23 mouse cellular contexts compared by ENCODE assay signal in the genomic region with DNA sequence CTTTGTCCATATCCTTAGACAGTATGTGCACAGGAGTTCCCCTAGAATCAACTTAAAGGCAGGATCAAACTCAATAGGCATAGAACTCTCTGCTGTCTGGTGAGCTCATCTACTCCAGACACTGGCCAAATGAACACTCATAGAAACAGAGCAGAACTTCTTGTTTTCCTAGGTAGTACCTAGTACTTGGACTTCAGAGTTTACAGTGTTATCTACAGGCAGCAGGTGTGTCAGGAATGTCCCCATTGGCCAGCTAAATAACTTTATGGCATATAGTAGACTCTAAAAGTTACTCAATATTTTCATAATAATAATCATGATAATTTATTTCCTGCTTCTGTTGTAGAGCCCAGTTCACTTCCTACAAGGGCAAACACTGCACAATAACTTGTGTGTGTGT.
"Had no signal": no experiment of that assay in that cellular context is flagged by ENCODE, and none has a peak within 500 bp of the region (broad histone marks: within the 10 kb centered on the region; RNA-seq: fewer than 3 reads in every experiment).

No protein-coding gene starts in this region.

- H3K4me2 ChIP-seq: liver, embryonic 13.5 days; liver, embryonic 15.5 days; lung, embryonic 15.5 days; midbrain, embryonic 11.5 days; midbrain, embryonic 13.5 days; midbrain, embryonic 15.5 days; neural tube, embryonic 13.5 days; neural tube, embryonic 15.5 days; stomach, embryonic 15.5 days had no signal

- H3K9ac ChIP-seq: liver, embryonic 13.5 days; liver, embryonic 15.5 days; liver, postnatal 0 days; lung, embryonic 15.5 days; midbrain, embryonic 13.5 days; midbrain, embryonic 15.5 days; neural tube, embryonic 13.5 days; neural tube, embryonic 15.5 days; stomach, embryonic 15.5 days had no signal

- ATAC-seq: liver, postnatal 0 days; lung, postnatal 0 days; midbrain, embryonic 13.5 days; midbrain, embryonic 15.5 days had no signal

- H3K9me3 ChIP-seq: liver, embryonic 13.5 days; liver, embryonic 15.5 days; lung, embryonic 15.5 days; midbrain, embryonic 13.5 days; midbrain, embryonic 15.5 days; neural tube, embryonic 15.5 days; stomach, embryonic 15.5 days had no signal

- H3K27me3 ChIP-seq: liver, embryonic 13.5 days; liver, embryonic 15.5 days; lung, embryonic 15.5 days; megakaryocyte, embryonic 14.5 days; midbrain, embryonic 13.5 days; midbrain, embryonic 15.5 days; neural tube, embryonic 13.5 days; neural tube, embryonic 15.5 days; stomach, embryonic 15.5 days had no signal

- H3K4me3 ChIP-seq: liver, embryonic 13.5 days; liver, embryonic 15.5 days; lung, embryonic 15.5 days; megakaryocyte, embryonic 14.5 days; midbrain, embryonic 13.5 days; midbrain, embryonic 15.5 days; myocyte; neural tube, embryonic 13.5 days; neural tube, embryonic 15.5 days; stomach, embryonic 15.5 days had no signal

- DNase-seq: liver, embryonic 13.5 days; liver, postnatal 0 days; lung, adult 2 months; lung, postnatal 14 days; lung, postnatal 36 days; retina, postnatal 1 day; right cerebral cortex, adult 18-20 months; right cerebral cortex, postnatal 25 days; right cerebral cortex, postnatal 4 days; thymus, adult 2 months; thymus, postnatal 36 days had no signal

- H3K27ac ChIP-seq: liver, embryonic 13.5 days; liver, embryonic 15.5 days; lung, embryonic 15.5 days; macrophage; midbrain, embryonic 13.5 days; midbrain, embryonic 15.5 days; neural tube, embryonic 13.5 days; neural tube, embryonic 15.5 days; stomach, embryonic 15.5 days had no signal

- H3K4me1 ChIP-seq: liver, embryonic 13.5 days; liver, embryonic 15.5 days; lung, embryonic 15.5 days; megakaryocyte, embryonic 14.5 days; midbrain, embryonic 13.5 days; midbrain, embryonic 15.5 days; neural tube, embryonic 13.5 days; neural tube, embryonic 15.5 days; stomach, embryonic 15.5 days had no signal

- H3K36me3 ChIP-seq: liver, embryonic 13.5 days; liver, embryonic 15.5 days; lung, embryonic 15.5 days; midbrain, embryonic 13.5 days; midbrain, embryonic 15.5 days; neural tube, embryonic 13.5 days; neural tube, embryonic 15.5 days; stomach, embryonic 15.5 days had no signal
